Mouse (Mus musculus): Measurements from ENCODE around the gene Tctex1d4. TPM values are rescaled to one million over a fixed set of nuclear protein-coding genes. Genes with fewer than 3 reads are reported as not detected.

Gene Tctex1d4
- polyA plus RNA-seq, 1 experiment from 2014 or later: 0.24 TPM

GRCm38 (mm10) chr4:117146176-117146575 lies 19.6 kb downstream of the Tctex1d4 start:
- H3K27me3 ChIP-seq (replicated peaks): no peaks in the 10 kb centered on the region
- no peak for ATAC-seq (ENCODE audit: insufficient read depth, low FRiP score, low read depth)
- no peak overlapping the region for H3K27ac ChIP-seq
- WGBS: 27% methylated on average over 15 of the region's 15 CpGs
- H3K9me3 ChIP-seq: no peaks in the 10 kb centered on the region
- H3K9ac ChIP-seq: no peak overlapping the region
- H3K4me1 ChIP-seq: 0 out of 2 replicates have a peak, but pooled peaks cover 2% of the 10 kb centered on the region
- H3K4me2 ChIP-seq: no peak overlapping the region
- peaks cover 12% of the 10 kb centered on the region for H3K36me3 ChIP-seq
- no peak overlapping the region for H3K4me3 ChIP-seq (replicated peaks)

GRCm38 (mm10) chr4:117148047-117148713 lies 21.6 kb downstream of the Tctex1d4 start:
- 70% methylated on average over 18 of the region's 18 CpGs for WGBS
- Histone ChIP-seq H3K9me3 (no peaks in the 10 kb centered on the region), H3K4me3 (replicated peaks) (no peak overlapping the region), H3K27ac (no peak overlapping the region), H3K36me3 (peaks cover 29% of the 10 kb centered on the region), H3K9ac (no peak overlapping the region), H3K4me2 (no peak overlapping the region), H3K4me1 (peaks cover 11% of the 10 kb centered on the region; the same call in 1 of the 2 replicates), H3K27me3 (replicated peaks) (no peaks in the 10 kb centered on the region)
- no peak; the same call in 1 of the 2 replicates for ATAC-seq (ENCODE audit: insufficient read depth, low FRiP score, low read depth)

DNA sequence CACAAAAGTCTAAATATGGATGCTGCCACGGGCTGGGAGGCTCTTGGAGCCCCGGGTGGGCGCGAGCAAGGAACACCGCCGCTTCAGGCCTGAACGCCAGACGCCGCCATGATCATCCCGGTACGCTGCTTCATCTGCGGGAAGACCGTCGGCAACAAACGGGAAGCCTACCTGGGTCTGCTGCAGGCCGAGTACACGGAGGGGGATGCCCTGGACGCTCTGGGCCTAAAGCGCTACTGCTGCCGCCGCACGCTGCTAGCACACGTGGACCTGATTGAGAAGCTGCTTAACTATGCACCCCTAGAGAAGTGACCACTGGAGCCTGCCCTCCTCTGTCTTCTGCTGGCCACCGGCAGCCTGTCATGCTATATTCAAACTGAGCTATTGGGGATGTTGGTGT lies 22.2 kb downstream of the Tctex1d4 start:
- no peaks in the 10 kb centered on the region for H3K9me3 ChIP-seq
- H3K36me3 ChIP-seq: peaks cover 34% of the 10 kb centered on the region
- no peak overlapping the region for H3K4me3 ChIP-seq (replicated peaks)
- H3K4me1 ChIP-seq: peaks cover 16% of the 10 kb centered on the region; the same call in 1 of the 2 replicates
- no peaks in the 10 kb centered on the region for H3K27me3 ChIP-seq (replicated peaks)
- no peak overlapping the region for H3K9ac ChIP-seq
- H3K4me2 ChIP-seq: no peak overlapping the region
- ATAC-seq (ENCODE audit: insufficient read depth, low FRiP score, low read depth): no peak
- H3K27ac ChIP-seq: no peak overlapping the region
- 65% methylated on average over 24 of the region's 24 CpGs for WGBS

DNA sequence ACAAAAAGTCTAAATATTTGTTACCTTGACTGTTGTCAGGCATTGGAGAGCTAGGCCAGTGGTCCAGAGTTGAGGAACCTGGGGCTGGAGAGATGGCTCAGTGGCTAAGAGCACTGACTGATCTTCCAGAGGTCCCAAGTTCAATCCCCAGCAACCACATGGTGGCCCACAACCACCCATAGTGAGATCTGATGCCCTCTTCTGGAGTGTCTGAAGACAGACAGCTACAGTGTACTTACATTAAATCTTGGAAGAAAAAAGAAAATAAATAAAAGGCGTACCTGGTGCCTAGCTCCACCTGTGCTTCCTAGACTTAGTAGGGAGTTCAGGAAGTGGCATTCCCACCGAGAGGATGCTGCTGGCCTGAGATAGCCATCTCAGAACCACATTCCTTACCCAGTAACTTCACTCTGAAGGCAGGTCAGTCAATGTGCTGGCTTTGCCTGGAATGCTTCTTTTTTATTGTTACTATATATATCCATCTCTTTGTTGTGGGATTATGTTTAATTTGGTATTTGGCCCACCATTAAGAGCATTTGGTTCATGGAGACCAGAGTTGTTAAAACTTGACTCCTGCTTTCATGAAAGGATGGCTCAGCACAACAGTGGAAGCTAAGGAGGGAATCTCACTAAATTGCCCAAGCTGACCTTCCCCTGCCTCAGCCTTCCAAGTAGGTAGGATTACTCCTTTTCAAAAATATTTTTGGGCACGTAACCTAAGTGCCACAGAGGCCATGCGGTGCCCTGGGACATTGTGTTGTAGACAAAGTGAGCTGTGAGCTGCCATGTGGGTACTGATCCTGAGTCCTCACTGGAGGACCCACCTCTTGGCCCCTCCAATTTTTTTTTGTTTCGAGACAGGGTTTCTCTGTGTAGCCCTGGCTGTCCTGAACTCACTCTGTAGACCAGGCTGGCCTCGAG lies 23.0 kb downstream of the Tctex1d4 start:
- WGBS: 65% methylated on average over 6 of the region's 6 CpGs
- H3K36me3 ChIP-seq: peaks cover 34% of the 10 kb centered on the region
- no peak for ATAC-seq (ENCODE audit: insufficient read depth, low FRiP score, low read depth)

DNA sequence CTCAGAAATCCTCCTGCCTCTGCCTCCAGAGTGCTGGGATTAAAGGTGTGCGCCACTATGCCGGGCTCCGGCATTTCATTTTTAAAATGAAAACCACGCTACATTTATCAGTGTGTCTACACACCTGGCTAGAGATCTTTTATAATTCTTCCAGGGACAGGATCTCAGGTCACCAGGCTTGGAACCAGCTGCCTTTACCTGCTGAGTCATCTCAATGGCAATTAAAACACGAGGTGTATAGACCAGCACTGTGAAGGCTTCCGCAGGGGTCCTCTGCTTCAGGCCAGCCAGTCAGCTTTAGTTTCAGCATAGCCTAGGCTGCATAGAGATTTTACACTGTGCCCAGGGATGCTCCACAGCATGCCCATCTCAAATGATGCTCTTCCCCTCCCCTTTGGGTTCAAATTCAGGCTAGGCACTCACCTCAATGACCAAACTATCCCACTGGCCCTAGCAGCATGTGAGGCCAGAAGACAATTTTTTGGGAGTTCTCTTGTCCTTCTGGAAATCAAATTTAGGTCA lies 23.7 kb downstream of the Tctex1d4 start:
- Histone ChIP-seq H3K4me3 (replicated peaks) (no peak overlapping the region), H3K4me2 (no peak overlapping the region), H3K9me3 (no peaks in the 10 kb centered on the region), H3K27me3 (replicated peaks) (no peaks in the 10 kb centered on the region), H3K27ac (0 out of 2 replicates have a peak overlapping the region, but pooled peaks have one; percentile 12), H3K4me1 (peaks cover 22% of the 10 kb centered on the region; the same call in 1 of the 2 replicates), H3K36me3 (peaks cover 34% of the 10 kb centered on the region), H3K9ac (no peak overlapping the region)
- WGBS: 89% methylated on average over 6 of the region's 6 CpGs
- no peak for ATAC-seq (ENCODE audit: insufficient read depth, low FRiP score, low read depth)

More for the DNA sequence above, 23.0 kb downstream of the Tctex1d4 start:
- Histone ChIP-seq H3K9ac (no peak overlapping the region), H3K27ac (0 out of 2 replicates have a peak overlapping the region, but pooled peaks have one; percentile 12), H3K9me3 (no peaks in the 10 kb centered on the region), H3K4me3 (replicated peaks) (no peak overlapping the region), H3K4me2 (no peak overlapping the region), H3K27me3 (replicated peaks) (no peaks in the 10 kb centered on the region), H3K4me1 (peaks cover 22% of the 10 kb centered on the region; the same call in 1 of the 2 replicates)

- Histone ChIP-seq H3K4me3 (replicated peaks) (no peak overlapping the region), H3K27me3 (replicated peaks) (no peaks in the 10 kb centered on the region), H3K9me3 (no peaks in the 10 kb centered on the region), H3K36me3 (peaks cover 34% of the 10 kb centered on the region), H3K4me1 (peaks cover 22% of the 10 kb centered on the region; the same call in 1 of the 2 replicates), H3K9ac (no peak overlapping the region), H3K27ac (no peak overlapping the region), H3K4me2 (no peak overlapping the region)
- no peak for ATAC-seq (ENCODE audit: insufficient read depth, low FRiP score, low read depth)
- WGBS: 41% methylated on average over 1 of the region's 1 CpGs
Measured at GRCm38 (mm10) chr4:117151416-117151815, 24.8 kb downstream of the Tctex1d4 start.

DNA sequence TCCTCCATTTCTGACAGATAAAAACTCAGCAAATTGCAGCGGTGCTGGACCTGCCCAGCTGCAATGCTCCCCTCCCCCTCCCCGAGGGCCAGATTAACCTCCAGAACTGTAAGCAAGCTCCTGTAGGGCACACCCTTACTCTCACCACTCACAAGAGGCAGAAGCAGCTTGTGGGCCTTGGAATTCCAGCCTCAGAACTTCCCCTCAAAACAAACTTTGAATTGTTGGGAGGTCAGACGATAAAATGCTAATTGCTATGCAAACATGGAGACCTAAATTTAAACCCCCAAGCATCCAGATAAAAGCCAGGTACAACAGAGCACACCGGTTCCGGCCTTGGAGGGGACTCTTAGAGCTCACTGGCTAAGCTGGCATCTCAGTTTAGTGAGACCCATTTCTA lies 26.1 kb downstream of the Tctex1d4 start:
- H3K4me3 ChIP-seq (replicated peaks): no peak overlapping the region
- H3K36me3 ChIP-seq: peaks cover 34% of the 10 kb centered on the region
- H3K9me3 ChIP-seq: no peaks in the 10 kb centered on the region
- no peak overlapping the region for H3K27ac ChIP-seq
- peaks cover 22% of the 10 kb centered on the region; the same call in 1 of the 2 replicates for H3K4me1 ChIP-seq
- no peak for ATAC-seq (ENCODE audit: insufficient read depth, low FRiP score, low read depth)
- peak overlapping the region; percentile 64; the same call in 1 of the 2 replicates for H3K4me2 ChIP-seq
- no peaks in the 10 kb centered on the region for H3K27me3 ChIP-seq (replicated peaks)
- no peak overlapping the region for H3K9ac ChIP-seq
- WGBS: 58% methylated on average over 5 of the region's 5 CpGs

DNA sequence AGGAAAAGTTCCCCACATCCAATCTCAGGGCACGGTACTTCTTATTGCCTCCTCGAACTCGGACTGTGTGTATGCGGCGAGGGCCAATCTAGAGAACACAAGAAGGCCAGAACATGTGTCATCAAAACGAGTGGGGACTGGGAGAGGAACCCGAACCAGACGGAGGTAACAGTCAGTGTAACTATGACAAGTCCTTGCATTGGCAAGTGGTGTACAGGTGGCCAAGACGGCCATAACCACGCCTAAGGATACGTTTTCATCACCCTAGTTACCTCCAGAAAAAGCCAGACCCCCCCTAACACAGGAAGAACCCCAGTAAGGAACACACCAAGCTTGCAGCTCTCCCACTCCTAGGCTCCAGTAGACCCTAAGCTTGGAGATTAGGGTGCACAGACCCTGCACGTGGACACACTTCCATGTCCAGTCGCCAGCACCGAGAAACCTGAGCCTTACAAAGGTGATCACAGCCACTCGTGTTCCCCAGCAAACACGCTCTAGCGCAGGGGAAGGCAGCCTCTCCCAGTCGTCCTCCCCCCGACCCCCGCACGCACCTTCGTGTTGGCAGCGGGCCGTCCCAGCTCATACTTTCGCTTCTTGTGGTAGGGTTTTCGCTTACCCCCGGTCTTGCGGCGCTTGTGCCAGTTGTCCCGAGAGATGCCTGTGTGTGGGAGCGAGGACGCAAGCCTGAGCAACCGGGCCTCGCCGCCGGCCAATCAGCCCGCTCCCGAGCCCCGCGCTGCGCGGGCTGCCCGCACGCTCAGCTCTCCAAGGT lies 28.6 kb downstream of the Tctex1d4 start:
- H3K4me2 ChIP-seq: peak overlapping the region; percentile 64

DNA sequence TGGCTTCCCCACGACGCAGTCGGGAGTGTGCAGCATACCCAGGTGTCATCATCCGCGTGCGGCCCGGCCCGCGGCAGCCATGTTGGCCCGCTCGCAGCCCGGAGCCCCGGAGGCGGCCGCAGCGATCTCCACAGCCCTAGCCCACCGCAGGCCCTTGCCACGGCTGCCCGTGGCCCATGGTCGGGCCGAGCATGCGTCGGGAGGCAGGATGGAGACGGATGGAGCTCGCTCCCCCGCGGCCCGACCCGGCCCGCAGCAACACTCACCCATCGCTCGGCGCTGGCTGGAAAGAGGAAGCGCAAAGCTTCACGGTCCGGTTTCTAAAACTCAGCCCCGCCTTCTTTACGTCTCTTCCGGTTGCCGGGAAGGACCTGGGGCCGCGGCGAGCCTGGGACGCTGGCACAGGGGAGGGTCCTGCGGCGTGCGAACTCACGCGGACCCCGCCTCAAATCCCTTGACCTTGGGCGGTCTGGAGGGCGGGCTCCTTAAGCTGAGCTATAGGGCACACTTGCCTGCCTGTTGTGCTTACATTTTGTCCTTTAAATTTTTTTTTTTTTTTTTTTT lies 29.3 kb downstream of the Tctex1d4 start, which contains the start of gene Rps8:
TSS of gene Rps8 (minus strand) at position 452 of the 564 bp plus-strand sequence.
- peak within 1 kb of the TSS; percentile 94 for H3K27ac ChIP-seq
- H3K9me3 ChIP-seq: no peaks in the 10 kb centered on the region
- H3K4me2 ChIP-seq: peak within 1 kb of the TSS; percentile 64
- peak within 1 kb of the TSS; percentile 100 for H3K9ac ChIP-seq
- peaks cover 20% of the 10 kb centered on the region; the same call in 1 of the 2 replicates for H3K4me1 ChIP-seq
- under 1% methylated on average over 52 of the region's 52 CpGs for WGBS
- H3K36me3 ChIP-seq: peaks cover 33% of the 10 kb centered on the region
- H3K4me3 ChIP-seq (replicated peaks): peak within 1 kb of the TSS; percentile 93
- peak; percentile 85 for ATAC-seq (ENCODE audit: insufficient read depth, low FRiP score, low read depth)
- no peaks in the 10 kb centered on the region for H3K27me3 ChIP-seq (replicated peaks)

More for the DNA sequence above, 28.6 kb downstream of the Tctex1d4 start:
- no peak for ATAC-seq (ENCODE audit: insufficient read depth, low FRiP score, low read depth)
- peak overlapping the region; percentile 93 for H3K4me3 ChIP-seq (replicated peaks)
- peak overlapping the region; percentile 100 for H3K9ac ChIP-seq
- no peaks in the 10 kb centered on the region for H3K9me3 ChIP-seq
- H3K27me3 ChIP-seq (replicated peaks): no peaks in the 10 kb centered on the region
- WGBS: under 1% methylated on average over 44 of the region's 44 CpGs
- peak overlapping the region; percentile 94 for H3K27ac ChIP-seq
- peaks cover 33% of the 10 kb centered on the region for H3K36me3 ChIP-seq
- H3K4me1 ChIP-seq: peaks cover 22% of the 10 kb centered on the region; the same call in 1 of the 2 replicates

- no peak for ATAC-seq (ENCODE audit: insufficient read depth, low FRiP score, low read depth)
- Histone ChIP-seq H3K36me3 (peaks cover 32% of the 10 kb centered on the region), H3K27me3 (replicated peaks) (no peaks in the 10 kb centered on the region), H3K9ac (no peak overlapping the region), H3K4me2 (peak overlapping the region; percentile 64), H3K4me1 (peaks cover 20% of the 10 kb centered on the region; the same call in 1 of the 2 replicates), H3K9me3 (no peaks in the 10 kb centered on the region), H3K4me3 (replicated peaks) (peak overlapping the region; percentile 93), H3K27ac (no peak overlapping the region; the same call in 1 of the 2 replicates)
- WGBS: 24% methylated on average over 6 of the region's 6 CpGs
Measured at GRCm38 (mm10) chr4:117156372-117156771, 29.8 kb downstream of the Tctex1d4 start.

GRCm38 (mm10) chr4:117159666-117160065 lies 33.1 kb downstream of the Tctex1d4 start:
- H3K4me3 ChIP-seq (replicated peaks): no peak overlapping the region
- H3K4me2 ChIP-seq: no peak overlapping the region
- no peak overlapping the region for H3K27ac ChIP-seq
- ATAC-seq (ENCODE audit: insufficient read depth, low FRiP score, low read depth): no peak
- H3K27me3 ChIP-seq (replicated peaks): no peaks in the 10 kb centered on the region
- no peak overlapping the region for H3K9ac ChIP-seq
- no peaks in the 10 kb centered on the region for H3K9me3 ChIP-seq
- WGBS: 79% methylated on average over 10 of the region's 10 CpGs
- H3K36me3 ChIP-seq: peaks cover 36% of the 10 kb centered on the region
- H3K4me1 ChIP-seq: no peaks in the 10 kb centered on the region

Measured in stomach, embryonic 15.5 days (tissue).